Mouse (Mus musculus) CH12.LX (cell line): Measurements from ENCODE around the gene Dhx15.

Experiments
- BHLHE40 ChIP-seq: IDR thresholded peaks from 2 replicates; pipeline ENCODE4 v1.6.1; 2011; ENCODE audit warnings: mild to moderate bottlenecking, low read depth, low read length, improper control_type of control experiment
- EP300 ChIP-seq: IDR thresholded peaks from 2 replicates; pipeline ENCODE4 v1.6.1; 2011; ENCODE audit warnings: low read length, improper control_type of control experiment
- JUND ChIP-seq: conservative IDR thresholded peaks from 2 replicates; pipeline ENCODE4 v1.6.1; 2011; ENCODE audit warnings: low read depth, low read length, improper control_type of control experiment
- MAFK ChIP-seq: IDR thresholded peaks from 2 replicates; pipeline ENCODE4 v1.6.1; 2011; ENCODE audit warnings: low read length, improper control_type of control experiment; ENCODE audit not compliant: insufficient replicate concordance
- MXI1 ChIP-seq: IDR thresholded peaks from 2 replicates; pipeline ENCODE4 v1.6.1; 2011; ENCODE audit warnings: mild to moderate bottlenecking, low read depth, low read length, improper control_type of control experiment
- POLR2A ChIP-seq: IDR thresholded peaks from 2 replicates; pipeline ENCODE4 v1.6.1; 2011; ENCODE audit warnings: low read depth, mild to moderate bottlenecking, improper control_type of control experiment, low read length
- USF1 ChIP-seq: IDR thresholded peaks from 2 replicates; pipeline ENCODE4 v1.6.1; 2014; ENCODE audit warnings: low read depth, mild to moderate bottlenecking, inconsistent platforms, low read length, improper control_type of control experiment
- ZC3H11A ChIP-seq: IDR thresholded peaks from 2 replicates; pipeline ENCODE4 v1.6.1; 2012; ENCODE audit warnings: low read depth, mild to moderate bottlenecking, inconsistent platforms, low read length, improper control_type of control experiment

DNA sequence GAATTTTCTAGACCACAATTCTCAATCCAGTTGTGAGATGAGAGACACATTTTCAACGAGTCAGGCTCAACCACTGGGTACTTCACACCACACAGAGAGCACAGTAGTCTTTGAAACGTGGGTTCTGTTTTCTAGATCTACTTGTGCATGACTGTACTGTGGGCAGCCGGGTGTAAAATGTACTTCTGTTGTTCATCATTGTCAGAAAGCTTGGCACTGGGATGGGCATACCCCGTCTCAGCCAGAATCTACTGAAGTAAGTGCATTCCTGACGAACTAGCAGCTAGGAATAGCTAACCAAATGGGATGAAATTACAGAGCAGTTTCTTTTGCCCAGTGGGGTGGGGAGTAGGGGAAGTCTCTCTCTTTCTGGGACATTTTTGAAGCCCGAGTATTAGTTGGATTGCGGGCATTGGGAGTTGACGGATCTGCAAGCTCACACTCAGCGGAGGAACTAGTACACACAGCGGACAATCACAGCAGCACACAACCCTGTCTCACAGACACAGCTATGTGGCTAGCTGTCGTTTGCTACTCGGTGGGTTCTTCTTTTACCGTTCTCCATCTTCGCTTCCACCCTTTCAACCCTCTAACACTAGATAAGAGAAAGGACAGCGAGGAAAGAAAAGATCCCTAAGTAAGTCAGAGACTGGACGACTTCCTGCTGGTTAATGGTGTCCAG lies 54.7 kb downstream of the Dhx15 start:
- TF ChIP-seq JUND (no peak), MXI1 (no peak), BHLHE40 (no peak), ZC3H11A (no peak), EP300 (no peak), POLR2A (no peak), USF1 (no peak), MAFK (no peak)
